Mouse (Mus musculus): ENCODE measurements around the gene Papss2. TPM values are rescaled to one million over a fixed set of nuclear protein-coding genes. Genes with fewer than 3 reads are reported as not detected.
"Not testable (repeated sequence)": the region's sequence is repeated elsewhere in the genome, so short reads cannot be mapped to it uniquely, and the experiment has no call there.

Gene Papss2
- polyA plus RNA-seq, 1 experiment from 2014 or later, result 2.7 TPM

- DNase-seq (ENCODE audit: low spot score), result no peak
These were observed 42.8 kb downstream of the Papss2 start for GRCm38 (mm10) chr19:32638276-32638903.

- no peak for DNase-seq (ENCODE audit: low spot score)
These were observed 45.9 kb downstream of the Papss2 start for GRCm38 (mm10) chr19:32641535-32641934.

- DNase-seq (ENCODE audit: low spot score), result no peak
These were observed 46.4 kb downstream of the Papss2 start for GRCm38 (mm10) chr19:32641995-32642394.

DNA sequence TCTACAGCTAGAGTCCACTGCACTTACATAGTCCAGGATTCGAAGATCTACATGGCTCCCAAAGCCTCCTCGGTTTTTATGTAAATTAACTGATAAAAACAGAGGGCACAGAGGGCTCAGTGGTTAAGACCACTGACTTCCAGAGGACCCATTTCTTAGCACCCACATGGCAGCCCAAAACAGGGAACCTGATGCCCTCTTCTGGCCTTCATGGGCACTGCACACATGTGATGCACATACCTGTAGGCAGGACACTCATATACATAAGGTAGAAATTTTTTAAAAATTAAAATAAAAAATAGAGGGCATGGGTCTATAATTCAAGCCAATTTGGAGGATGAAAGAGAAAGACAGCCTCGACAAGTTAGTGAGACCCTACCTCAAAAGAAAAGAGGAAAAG lies 48.1 kb downstream of the Papss2 start:
- no peak for DNase-seq (ENCODE audit: low spot score)

GRCm38 (mm10) chr19:32645939-32646338 lies 50.3 kb downstream of the Papss2 start:
- no peak for DNase-seq (ENCODE audit: low spot score)

DNA sequence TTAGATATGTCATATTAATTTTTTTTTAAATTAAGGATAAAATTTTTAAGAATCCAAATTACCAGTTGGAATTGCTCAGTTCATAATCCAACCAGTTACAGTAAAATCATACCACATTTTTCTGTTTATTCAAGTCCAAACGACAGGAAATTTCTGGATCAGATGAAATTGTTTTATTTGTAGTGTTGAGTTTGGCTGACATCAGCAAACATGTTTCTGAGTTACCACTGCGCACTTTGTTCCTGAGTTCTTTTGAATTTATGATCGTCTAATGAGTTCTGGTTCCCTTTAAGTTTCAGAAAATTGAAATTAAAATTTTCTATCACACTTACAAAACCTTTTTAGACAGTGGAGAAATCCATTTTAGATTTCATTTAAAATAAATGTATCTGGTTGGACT lies 50.8 kb downstream of the Papss2 start:
- no peak for DNase-seq (ENCODE audit: low spot score)

GRCm38 (mm10) chr19:32648019-32648571 lies 52.5 kb downstream of the Papss2 start:
- DNase-seq (ENCODE audit: low spot score), result no peak

DNA sequence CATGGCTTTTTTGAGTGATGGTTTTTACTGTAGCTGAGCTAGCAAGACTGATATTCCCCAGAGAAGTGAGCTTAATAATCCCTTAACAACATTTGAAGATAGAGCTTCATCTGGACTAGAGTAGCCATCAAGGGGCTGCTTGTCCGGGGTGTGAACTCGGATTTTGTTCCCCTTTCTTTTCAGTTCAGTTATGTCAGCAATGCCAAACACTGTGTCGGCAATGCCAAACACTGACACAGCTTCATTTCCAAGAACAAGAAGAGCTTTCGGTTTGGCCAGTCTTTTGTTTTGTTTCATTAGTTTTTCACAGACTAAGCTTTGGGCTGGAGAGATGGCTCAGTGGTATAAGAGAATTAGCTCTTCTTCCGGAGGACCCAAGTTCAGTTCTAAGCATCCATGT lies 55.5 kb downstream of the Papss2 start:
- no peak for DNase-seq (ENCODE audit: low spot score)

- no peak for DNase-seq (ENCODE audit: low spot score)
These were observed 57.5 kb downstream of the Papss2 start for GRCm38 (mm10) chr19:32653122-32653521.

DNA sequence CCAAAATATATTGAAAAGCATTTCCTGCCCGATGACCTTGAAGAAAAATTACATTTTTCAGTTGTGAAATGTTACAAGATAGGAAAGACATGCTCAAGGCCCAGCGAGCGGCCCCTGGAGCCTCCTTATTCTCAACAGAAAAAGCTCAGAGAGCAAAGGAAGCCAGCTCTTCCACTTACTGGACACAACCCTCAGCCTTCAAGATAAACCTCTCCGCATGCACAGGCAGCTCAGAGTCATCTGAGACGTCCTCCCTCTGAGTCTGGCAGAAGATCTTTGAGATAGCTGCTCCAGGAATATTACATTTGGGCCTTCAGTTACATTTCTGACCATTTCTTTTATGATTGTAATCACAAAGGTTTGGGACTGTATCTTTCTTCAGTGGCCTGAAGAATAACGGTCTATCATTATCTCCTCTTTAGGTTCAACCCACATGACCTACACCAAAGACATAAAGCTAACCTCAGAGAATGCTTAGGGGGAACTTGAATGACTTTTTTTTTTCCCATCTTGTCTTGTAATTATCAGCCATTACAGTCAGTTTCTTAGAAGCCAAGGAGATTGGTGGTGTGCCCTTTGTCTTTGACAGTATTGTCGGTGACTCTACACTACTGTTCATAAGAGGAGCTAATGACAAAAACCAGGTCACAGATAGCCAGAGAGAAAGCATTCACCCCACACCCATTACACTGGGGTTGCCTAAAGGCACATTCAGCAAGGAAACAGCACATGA lies 58.2 kb downstream of the Papss2 start:
- DNase-seq (ENCODE audit: low spot score), result no peak

DNA sequence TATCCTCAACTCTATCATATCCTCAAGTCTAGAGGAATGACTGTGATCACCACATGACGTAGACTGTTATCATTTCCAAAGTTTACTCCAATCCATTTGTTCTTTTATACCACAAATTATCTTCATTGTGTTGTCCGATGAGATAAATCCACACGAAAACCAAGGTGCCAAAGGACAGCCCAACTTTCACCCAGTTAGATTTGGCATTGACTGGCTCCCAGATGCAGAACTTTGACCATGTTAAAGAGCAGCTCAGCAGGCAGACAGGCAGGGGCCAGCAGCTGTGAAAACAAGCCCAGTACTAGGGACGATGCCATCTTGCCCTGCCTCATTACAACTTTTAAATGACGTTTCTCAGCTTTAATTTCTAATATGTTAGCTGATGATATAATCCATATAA lies 63.8 kb downstream of the Papss2 start:
- no peak for DNase-seq (ENCODE audit: low spot score)

GRCm38 (mm10) chr19:32662936-32663335 lies 67.3 kb downstream of the Papss2 start:
- DNase-seq (ENCODE audit: low spot score), result no peak

DNA sequence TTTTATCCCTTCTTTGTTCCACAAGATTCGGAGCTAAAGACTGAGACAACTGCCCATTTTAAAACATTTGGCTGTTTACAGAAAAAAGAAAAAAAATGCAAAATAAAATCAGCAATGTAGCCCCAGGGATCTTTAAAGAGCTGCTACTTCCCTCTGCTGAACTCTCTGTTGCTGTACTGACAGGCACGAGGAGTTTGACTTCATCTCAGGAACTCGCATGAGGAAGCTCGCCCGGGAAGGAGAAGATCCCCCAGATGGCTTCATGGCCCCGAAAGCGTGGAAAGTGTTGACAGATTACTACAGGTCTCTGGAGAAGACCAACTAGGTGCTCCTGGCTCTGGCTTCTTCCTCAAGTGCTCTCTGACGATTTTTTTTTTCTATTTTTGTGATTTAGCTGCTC lies 69.7 kb downstream of the Papss2 start:
- no peak for DNase-seq (ENCODE audit: low spot score)

- not testable (repeated sequence) for DNase-seq (ENCODE audit: low spot score)
These were observed 72.2 kb downstream of the Papss2 start for GRCm38 (mm10) chr19:32667830-32668229.

DNA sequence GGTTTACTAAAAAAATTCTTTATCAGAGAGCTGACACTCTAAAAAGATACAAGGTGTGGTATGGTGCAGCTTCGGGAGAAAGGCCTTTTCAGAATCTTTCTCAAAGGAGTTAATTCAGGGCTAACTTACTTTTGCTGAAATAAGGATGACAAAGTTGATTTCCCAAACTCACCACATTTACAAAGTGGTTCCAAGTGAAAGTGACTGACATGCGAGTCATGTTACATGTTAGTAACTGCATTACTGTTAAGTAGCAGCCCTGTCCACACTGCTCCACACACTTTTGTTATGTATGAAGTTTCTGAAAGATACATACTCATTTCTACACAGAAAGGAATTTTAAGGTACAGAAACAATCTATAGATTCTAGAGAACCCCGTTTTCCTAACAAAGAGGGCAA lies 80.2 kb downstream of the Papss2 start:
- DNase-seq (ENCODE audit: low spot score), result no peak

DNA sequence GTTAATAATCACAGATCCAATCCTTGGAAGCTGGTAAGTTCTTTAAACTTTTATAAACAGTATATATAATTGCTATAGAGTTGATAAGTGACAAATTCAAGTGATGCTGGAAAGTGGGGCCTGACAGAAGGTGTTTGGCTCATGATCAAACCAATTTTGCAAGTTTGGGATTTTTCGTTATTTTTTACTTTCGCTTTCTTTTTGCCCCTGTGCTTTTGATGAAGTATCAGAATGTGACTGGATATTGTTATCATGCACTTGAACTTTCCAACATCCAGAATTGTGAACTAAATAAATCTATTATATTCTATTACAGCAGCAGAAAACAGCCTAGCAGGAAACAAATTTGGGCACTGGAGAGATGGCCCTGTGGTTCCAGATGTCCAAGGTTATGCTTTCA lies 85.3 kb downstream of the Papss2 start:
- DNase-seq (ENCODE audit: low spot score), result peak; percentile 21

DNA sequence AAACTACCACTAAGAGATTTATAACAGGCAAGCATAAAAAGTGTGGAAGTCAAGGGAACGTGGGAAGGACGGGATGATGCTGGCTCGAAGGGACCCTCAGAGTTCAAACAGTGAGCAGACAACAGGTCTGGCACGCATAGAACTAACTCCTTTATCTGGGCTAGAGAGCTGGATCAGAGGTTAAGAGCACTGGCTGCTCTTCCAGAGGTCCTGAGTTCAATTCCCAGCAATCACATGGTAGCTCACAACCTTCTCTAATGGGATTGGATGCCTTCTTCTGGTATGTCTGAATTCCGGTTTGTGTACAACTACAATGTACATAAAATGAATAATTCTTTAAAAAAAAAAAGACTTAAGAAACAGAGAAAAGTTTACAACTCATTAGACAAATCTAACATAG lies 87.5 kb downstream of the Papss2 start:
- DNase-seq (ENCODE audit: low spot score), result no peak

GRCm38 (mm10) chr19:32687721-32688120 lies 92.1 kb downstream of the Papss2 start:
- DNase-seq (ENCODE audit: low spot score), result no peak

GRCm38 (mm10) chr19:32688227-32688626 lies 92.6 kb downstream of the Papss2 start:
- DNase-seq (ENCODE audit: low spot score), result not testable (repeated sequence)

DNA sequence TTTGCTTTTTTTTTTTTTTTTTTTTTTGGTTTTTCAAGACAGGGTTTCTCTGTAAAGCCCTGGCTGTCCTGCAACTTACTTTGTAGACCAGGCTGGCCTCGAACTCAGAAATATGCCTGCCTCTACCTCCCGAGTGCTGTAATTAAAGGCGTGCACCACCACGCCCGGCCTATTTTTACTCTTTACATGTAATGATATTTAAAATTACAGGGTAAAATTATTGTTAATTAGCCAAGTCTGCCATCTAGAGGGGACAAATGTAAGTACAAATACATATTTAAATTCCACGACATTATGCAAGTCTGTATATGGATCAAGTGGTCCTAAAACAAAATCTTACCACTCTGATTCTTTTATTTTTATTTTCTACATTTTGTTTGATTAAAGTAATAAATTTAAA lies 94.1 kb downstream of the Papss2 start:
- DNase-seq (ENCODE audit: low spot score), result peak; percentile 52

DNA sequence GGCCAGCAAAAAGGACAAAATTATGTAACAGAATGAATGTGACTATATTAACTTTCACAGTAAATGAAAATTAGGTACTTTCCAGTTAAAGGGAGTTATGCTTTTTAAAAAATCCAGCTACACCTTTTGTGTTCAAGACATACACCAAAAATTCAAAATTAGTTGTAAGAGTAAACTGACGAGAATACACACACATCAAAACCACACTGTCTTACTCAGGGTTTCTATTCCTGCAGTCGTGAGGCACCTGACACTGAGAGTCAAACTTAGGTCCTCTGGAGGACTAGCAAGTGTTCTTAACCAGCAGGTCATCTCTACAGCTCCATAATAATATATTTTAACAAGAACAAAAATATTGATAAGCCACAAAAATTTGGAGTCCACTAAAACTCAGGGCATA lies 101.1 kb downstream of the Papss2 start:
- DNase-seq (ENCODE audit: low spot score), result no peak

- no peak for DNase-seq (ENCODE audit: low spot score)
These were observed 106.6 kb downstream of the Papss2 start for GRCm38 (mm10) chr19:32702191-32702590.

- no peak for DNase-seq (ENCODE audit: low spot score)
These were observed 113.4 kb downstream of the Papss2 start for GRCm38 (mm10) chr19:32708996-32709395.

Measured in thymus, postnatal 0 days (tissue).